Mouse (Mus musculus) E14TG2a.4 (cell line): ENCODE data around the gene Cdc42ep4.

Experiments
- CTCF ChIP-seq: conservative IDR thresholded peaks from 2 replicates; pipeline ENCODE4 v1.5.1; 2014; ENCODE audit warnings: low read length
- POU5F1 ChIP-seq: IDR thresholded peaks from 2 replicates; pipeline ENCODE4 v1.6.1; 2014; ENCODE audit warnings: low read length, borderline replicate concordance

DNA sequence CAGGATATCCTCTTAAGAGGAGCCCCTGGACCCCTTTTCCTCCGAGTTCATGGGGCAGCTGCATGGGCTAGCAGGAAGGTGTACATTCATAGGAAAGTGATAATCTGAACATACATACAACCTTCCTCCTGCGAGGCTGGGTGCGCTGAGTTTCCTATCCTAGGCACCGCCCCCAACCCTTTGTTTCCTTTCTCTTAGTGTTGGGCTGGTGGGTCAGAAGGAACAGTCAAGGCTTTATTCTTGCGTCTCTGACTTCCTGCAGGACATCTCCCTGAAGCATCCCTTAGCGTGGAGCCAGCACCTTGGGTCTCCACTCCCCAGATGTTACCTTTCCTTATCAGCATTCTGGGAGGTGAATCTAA lies 28.0 kb upstream of the Cdc42ep4 start:
- TF ChIP-seq CTCF, result no peak
- TF ChIP-seq POU5F1, result no peak
